Mouse (Mus musculus) lung, adult 2 months (tissue): ENCODE data around the gene Ggps1.

Experiments used
- CTCF ChIP-seq: fragments of 200-500 bp; IDR thresholded peaks from 2 replicates; pipeline ENCODE4 v1.5.1; 2011; ENCODE audit warnings: mild to moderate bottlenecking, low read length, control low read depth; ENCODE audit not compliant: insufficient read depth
- POLR2A ChIP-seq: fragments of 200-500 bp; IDR thresholded peaks from 2 replicates; pipeline ENCODE4 v1.6.1; 2011; ENCODE audit warnings: low read depth, mild to moderate bottlenecking, control low read depth, low read length, borderline replicate concordance; ENCODE audit errors: extremely low read depth

DNA sequence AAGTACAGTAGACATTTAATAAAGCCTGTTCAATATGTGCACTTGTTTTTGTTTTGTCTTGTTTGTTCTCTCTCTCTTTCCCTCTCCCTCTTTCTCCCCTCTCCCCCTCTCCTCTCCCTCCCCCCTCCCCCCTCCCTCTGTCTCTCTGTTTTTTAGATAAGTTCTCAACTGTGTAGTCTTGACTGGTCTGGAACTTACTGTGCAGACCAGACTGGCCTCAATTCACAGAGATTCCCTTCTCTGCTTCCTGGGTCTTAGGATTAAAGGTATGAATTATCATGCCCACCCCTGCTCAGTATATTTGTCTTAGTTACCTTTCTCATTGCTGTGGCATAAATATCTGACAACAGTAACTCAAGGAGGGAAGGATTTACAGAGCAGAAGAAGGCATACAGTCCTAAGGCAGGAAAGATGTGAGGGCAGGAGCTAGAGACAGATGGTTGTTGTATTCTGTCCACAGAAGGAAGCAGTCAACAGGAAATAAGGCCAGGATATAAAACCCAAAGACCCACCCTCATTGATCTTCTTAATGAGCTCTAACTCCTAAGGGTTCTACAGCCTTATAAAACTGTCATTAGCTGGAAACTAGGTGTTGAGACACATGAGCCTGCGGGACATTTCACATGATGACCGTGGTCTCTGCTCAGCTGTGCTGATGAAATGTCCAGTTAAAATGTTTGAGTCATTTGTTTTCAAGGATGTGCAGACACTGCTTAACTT, 47.0 kb upstream of the Ggps1 start:
- TF ChIP-seq CTCF = no peak
- TF ChIP-seq POLR2A = no peak
